Mouse (Mus musculus) adrenal gland, postnatal 4 days (tissue): Measurements from ENCODE around the gene Olfr640. TPM values are rescaled to one million over a fixed set of nuclear protein-coding genes. Genes with fewer than 3 reads are reported as not detected.

Source experiments
- DNase-seq, 2 experiments: peaks; one replicate each; pipeline ENCODE4 v3.0.0; 2021 to 2022; ENCODE audit warnings: low spot score in 2 of 2, mixed read lengths in 2 of 2
- long read RNA-seq, 2 experiments: library from polyadenylated mRNA; stranded (forward); transcript quantifications; one replicate each; pipeline ENCODE4 v2.0.0; 2021
- total RNA-seq, 2 experiments: library from RNA; stranded (reverse); gene quantifications; 2 replicates each; pipeline ENCODE4 v1.2.3; 2021

Olfr640 gene
- not detected for total RNA-seq
- long read RNA-seq, experiment 1, result 0 reads
- long read RNA-seq, experiment 2, result 0 reads

- DNase-seq, result no peak
Observed at GRCm38 (mm10) chr7:104025473-104025872, at the start of gene Olfr640. TSS of gene Olfr640 (minus strand) at chr7:104025573.

- no peak for DNase-seq
Observed at GRCm38 (mm10) chr7:104071769-104072168, 46.4 kb upstream of the Olfr640 start, which contains the start of gene Olfr644. TSS of gene Olfr644 (minus strand) at chr7:104071869.

- DNase-seq, result no peak
Observed at GRCm38 (mm10) chr7:104061345-104061744, 36.0 kb upstream of the Olfr640 start, which contains the start of gene 4930516K23Rik. TSS of gene 4930516K23Rik (minus strand) at chr7:104061445.

- DNase-seq, result no peak
Observed at GRCm38 (mm10) chr7:104059215-104059614, 33.8 kb upstream of the Olfr640 start.

GRCm38 (mm10) chr7:104052566-104052965, 27.2 kb upstream of the Olfr640 start, which contains the start of gene Olfr642:
TSS of gene Olfr642 (minus strand) at chr7:104052666.
- DNase-seq, result no peak

- DNase-seq, result no peak
Observed at GRCm38 (mm10) chr7:104050745-104051144, 25.4 kb upstream of the Olfr640 start.

- DNase-seq, result no peak
Observed at GRCm38 (mm10) chr7:104035145-104035544, 9.8 kb upstream of the Olfr640 start, which contains the start of gene Olfr641. TSS of gene Olfr641 (plus strand) at chr7:104035445.

GRCm38 (mm10) chr7:104026978-104027377, 1.6 kb upstream of the Olfr640 start:
- no peak for DNase-seq

GRCm38 (mm10) chr7:104021651-104022050, 3.7 kb downstream of the Olfr640 start:
- no peak for DNase-seq

- DNase-seq, result no peak
Observed at GRCm38 (mm10) chr7:104018953-104019352, 6.4 kb downstream of the Olfr640 start.

- no peak for DNase-seq
Observed at GRCm38 (mm10) chr7:104017203-104017602, 8.2 kb downstream of the Olfr640 start, which contains the start of gene Olfr639. TSS of gene Olfr639 (minus strand) at chr7:104017303.

- no peak for DNase-seq
Observed at GRCm38 (mm10) chr7:103999124-103999523, 26.2 kb downstream of the Olfr640 start.

GRCm38 (mm10) chr7:103998446-103998845, 26.9 kb downstream of the Olfr640 start, which contains the start of gene Olfr638:
TSS of gene Olfr638 (plus strand) at chr7:103998746.
- no peak for DNase-seq

GRCm38 (mm10) chr7:103971782-103972181, 53.6 kb downstream of the Olfr640 start:
- no peak for DNase-seq

- DNase-seq, result no peak
Observed at GRCm38 (mm10) chr7:103970852-103971251, 54.5 kb downstream of the Olfr640 start, which contains the start of gene Olfr635. TSS of gene Olfr635 (plus strand) at chr7:103971152.

Other genes starting within 250 kb of the Olfr640 start
- not detected for gene Olfr68, start 245.9 kb downstream of the Olfr640 start, total RNA-seq
- not detected for gene Olfr67, start 233.8 kb downstream of the Olfr640 start, total RNA-seq
- 100 to 1,000 TPM; 618 to 940 TPM for gene Hbb-bt, start 211.6 kb downstream of the Olfr640 start, total RNA-seq
- gene Hbb-bs, start 197.5 kb downstream of the Olfr640 start, total RNA-seq, result 1,000 to 10,000 TPM; 4,172 to 4,820 TPM
- gene Hbb-bh2, start 185.1 kb downstream of the Olfr640 start, total RNA-seq, result not detected
- gene Hbb-bh1, start 182.4 kb downstream of the Olfr640 start, total RNA-seq, result not detected
- gene Hbb-y, start 172.4 kb downstream of the Olfr640 start, total RNA-seq, result not detected
- gene Olfr66, start 139.3 kb downstream of the Olfr640 start, total RNA-seq, result not detected
- gene Olfr64, start 131.1 kb downstream of the Olfr640 start, total RNA-seq, result not detected
- gene Olfr65, start 122.1 kb downstream of the Olfr640 start, total RNA-seq, result not detected
- not detected for gene Olfr631, start 96.7 kb downstream of the Olfr640 start, total RNA-seq
- gene Olfr632, start 91.2 kb downstream of the Olfr640 start, total RNA-seq, result not detected
- not detected for gene Olfr633, start 81.1 kb downstream of the Olfr640 start, total RNA-seq
- gene Olfr635, start 54.4 kb downstream of the Olfr640 start, total RNA-seq, result not detected
- gene Olfr638, start 26.8 kb downstream of the Olfr640 start, total RNA-seq, result not detected
- gene Olfr639, start 8.3 kb downstream of the Olfr640 start, total RNA-seq, result under 1 TPM in 1 of 2 experiments, not detected in 1; 0.08 TPM
- gene Olfr641, start 9.9 kb upstream of the Olfr640 start, total RNA-seq, result not detected
- not detected for gene Olfr642, start 27.1 kb upstream of the Olfr640 start, total RNA-seq
- not detected for gene 4930516K23Rik, start 35.9 kb upstream of the Olfr640 start, total RNA-seq
- gene Olfr644, start 46.3 kb upstream of the Olfr640 start, total RNA-seq, result not detected
- not detected for gene Olfr645, start 59.9 kb upstream of the Olfr640 start, total RNA-seq
- gene Olfr646, start 79.3 kb upstream of the Olfr640 start, total RNA-seq, result not detected
- gene Ubqln5, start 104.3 kb upstream of the Olfr640 start, total RNA-seq, result not detected
- gene Olfr643, start 111.8 kb upstream of the Olfr640 start, total RNA-seq, result not detected
- gene Ubqln3, start 117.7 kb upstream of the Olfr640 start, total RNA-seq, result not detected
- gene Ubqlnl, start 125.0 kb upstream of the Olfr640 start, total RNA-seq, result not detected
- gene Olfm5, start 139.3 kb upstream of the Olfr640 start, total RNA-seq, result not detected
- under 1 TPM in 1 of 2 experiments, not detected in 1; 0.11 TPM for gene Olfr648, start 157.8 kb upstream of the Olfr640 start, total RNA-seq
- gene Olfr649, start 170.4 kb upstream of the Olfr640 start, total RNA-seq, result not detected
- gene Trim6, start 193.2 kb upstream of the Olfr640 start, total RNA-seq, result 1 to 10 TPM; 2.1 to 2.7 TPM
- gene Trim34a, start 218.9 kb upstream of the Olfr640 start, total RNA-seq, result 10 to 100 TPM; 11.1 to 11.7 TPM